Mouse (Mus musculus) hindbrain, embryonic 13.5 days (tissue): ENCODE data around the gene Pbx1. TPM values are rescaled to one million over a fixed set of nuclear protein-coding genes. Genes with fewer than 3 reads are reported as not detected.

ENCODE experiments used
- ATAC-seq: fragments of 200-750 bp; cut with Nextera tagmentation; 2 replicates; pipeline ENCODE4 v1.8.0; 2017; ENCODE audit warnings: moderate TSS enrichment; ENCODE audit not compliant: low FRiP score
- H3K27ac ChIP-seq: fragments of 300-500 bp; sonication (generic); 2 replicates; pipeline ENCODE4 v1.5.1; 2015; ENCODE audit warnings: inconsistent platforms, mild to moderate bottlenecking, moderate library complexity
- H3K27me3 ChIP-seq: fragments of 300-500 bp; sonication (generic); 2 replicates; pipeline ENCODE4 v1.6.1; 2015; ENCODE audit warnings: mild to moderate bottlenecking, inconsistent platforms
- H3K36me3 ChIP-seq: fragments of 300-500 bp; sonication (generic); 2 replicates; pipeline ENCODE4 v1.6.1; 2015; ENCODE audit warnings: mild to moderate bottlenecking, inconsistent platforms
- H3K4me1 ChIP-seq: fragments of 300-500 bp; sonication (generic); replicated peaks from 2 replicates; pipeline ENCODE4 v1.6.1; 2015; ENCODE audit warnings: inconsistent platforms
- H3K4me2 ChIP-seq: fragments of 300-500 bp; sonication (generic); 2 replicates; pipeline ENCODE4 v1.6.1; 2015; ENCODE audit warnings: inconsistent platforms, mild to moderate bottlenecking, moderate library complexity
- H3K4me3 ChIP-seq: fragments of 300-500 bp; sonication (generic); 2 replicates; pipeline ENCODE4 v1.5.1; 2015; ENCODE audit warnings: mild to moderate bottlenecking, inconsistent platforms
- H3K9ac ChIP-seq: fragments of 300-500 bp; sonication (generic); 2 replicates; pipeline ENCODE4 v1.6.1; 2015; ENCODE audit warnings: mild to moderate bottlenecking, inconsistent platforms
- H3K9me3 ChIP-seq: fragments of 300-500 bp; sonication (generic); 2 replicates; pipeline ENCODE4 v1.6.1; 2016; ENCODE audit warnings: inconsistent platforms
- WGBS: fragments of 180-500 bp; shearing (Covaris S2); methylation state at CpG from one replicate; pipeline ENCODE4 v1.1.7; 2015; 5-methylcytosine and 5-hydroxymethylcytosine counted together
- polyA plus RNA-seq: library from polyadenylated mRNA; unstranded; fragments of >200 nt; fragmentation: Nextera tagmentation; extraction: Ambion mirVana; gene quantifications from 2 replicates; pipeline ENCODE4 v1.2.1, GENCODE M21; 2015

Gene Pbx1
- polyA plus RNA-seq, 1 experiment from 2014 or later: 53.6 TPM

- Histone ChIP-seq H3K27ac (no peak overlapping the region), H3K9me3 (no peaks in the 10 kb centered on the region), H3K4me1 (peaks cover 30% of the 10 kb centered on the region), H3K4me2 (no peak overlapping the region), H3K36me3 (no peaks in the 10 kb centered on the region), H3K9ac (no peak overlapping the region), H3K27me3 (no peaks in the 10 kb centered on the region), H3K4me3 (no peak overlapping the region)
- 76% methylated on average over 4 of the region's 4 CpGs for whole genome bisulfite sequencing
- no peak for ATAC-seq
Observed at GRCm38 (mm10) chr1:168091627-168092026, 340.4 kb downstream of the Pbx1 start.

GRCm38 (mm10) chr1:168088680-168089079, 343.4 kb downstream of the Pbx1 start:
- WGBS: 60% methylated on average over 7 of the region's 7 CpGs
- no peak overlapping the region for H3K4me3 ChIP-seq
- H3K27ac ChIP-seq: no peak overlapping the region
- H3K9ac ChIP-seq: no peak overlapping the region
- H3K4me1 ChIP-seq: peaks cover 26% of the 10 kb centered on the region
- no peak for ATAC-seq
- H3K36me3 ChIP-seq: no peaks in the 10 kb centered on the region
- H3K9me3 ChIP-seq: no peaks in the 10 kb centered on the region
- H3K4me2 ChIP-seq: no peak overlapping the region
- no peaks in the 10 kb centered on the region for H3K27me3 ChIP-seq

GRCm38 (mm10) chr1:168079394-168079767, 352.7 kb downstream of the Pbx1 start:
- H3K27ac ChIP-seq: no peak overlapping the region

GRCm38 (mm10) chr1:168078746-168079393, 353.2 kb downstream of the Pbx1 start:
- WGBS: 64% methylated on average over 10 of the region's 10 CpGs
- no peak overlapping the region for H3K4me2 ChIP-seq
- ATAC-seq: no peak

More at GRCm38 (mm10) chr1:168079394-168079767, 352.7 kb downstream of the Pbx1 start:
- no peaks in the 10 kb centered on the region for H3K36me3 ChIP-seq
- ATAC-seq: no peak
- H3K4me3 ChIP-seq: no peak overlapping the region
- 94% methylated on average over 6 of the region's 6 CpGs for WGBS
- H3K4me1 ChIP-seq: no peaks in the 10 kb centered on the region
- H3K9me3 ChIP-seq: no peaks in the 10 kb centered on the region
- no peaks in the 10 kb centered on the region for H3K27me3 ChIP-seq
- no peak overlapping the region for H3K9ac ChIP-seq
- H3K4me2 ChIP-seq: no peak overlapping the region

GRCm38 (mm10) chr1:168071974-168072373, 360.1 kb downstream of the Pbx1 start:
- WGBS: 60% methylated on average over 5 of the region's 5 CpGs
- no peaks in the 10 kb centered on the region for H3K27me3 ChIP-seq

More at GRCm38 (mm10) chr1:168078746-168079393, 353.2 kb downstream of the Pbx1 start:
- Histone ChIP-seq H3K4me3 (no peak overlapping the region), H3K36me3 (no peaks in the 10 kb centered on the region), H3K27ac (no peak overlapping the region), H3K4me1 (no peaks in the 10 kb centered on the region), H3K27me3 (no peaks in the 10 kb centered on the region), H3K9ac (no peak overlapping the region), H3K9me3 (no peaks in the 10 kb centered on the region)

GRCm38 (mm10) chr1:168070273-168070910, 361.7 kb downstream of the Pbx1 start:
- Histone ChIP-seq H3K4me3 (no peak overlapping the region), H3K9ac (no peak overlapping the region), H3K9me3 (no peaks in the 10 kb centered on the region), H3K36me3 (no peaks in the 10 kb centered on the region), H3K4me2 (no peak overlapping the region), H3K27ac (no peak overlapping the region), H3K27me3 (no peaks in the 10 kb centered on the region), H3K4me1 (peaks cover 22% of the 10 kb centered on the region; the same call in 1 of the 2 replicates)
- no peak for ATAC-seq
- 88% methylated on average over 6 of the region's 6 CpGs for WGBS

More at GRCm38 (mm10) chr1:168071974-168072373, 360.1 kb downstream of the Pbx1 start:
- Histone ChIP-seq H3K9ac (no peak overlapping the region), H3K36me3 (no peaks in the 10 kb centered on the region), H3K27ac (no peak overlapping the region), H3K4me1 (peaks cover 12% of the 10 kb centered on the region; the same call in 1 of the 2 replicates), H3K4me3 (no peak overlapping the region), H3K9me3 (no peaks in the 10 kb centered on the region), H3K4me2 (no peak overlapping the region)
- ATAC-seq: no peak

GRCm38 (mm10) chr1:168069740-168070139, 362.3 kb downstream of the Pbx1 start:
- H3K4me1 ChIP-seq: peaks cover 22% of the 10 kb centered on the region; the same call in 1 of the 2 replicates
- no peak overlapping the region for H3K9ac ChIP-seq
- H3K4me3 ChIP-seq: no peak overlapping the region
- 69% methylated on average over 5 of the region's 5 CpGs for WGBS
- H3K36me3 ChIP-seq: no peaks in the 10 kb centered on the region
- ATAC-seq: no peak
- no peak overlapping the region for H3K27ac ChIP-seq
- no peaks in the 10 kb centered on the region for H3K9me3 ChIP-seq
- H3K4me2 ChIP-seq: no peak overlapping the region
- H3K27me3 ChIP-seq: no peaks in the 10 kb centered on the region
